Mouse (Mus musculus) R1 (cell line): Measurements from ENCODE around the gene Cntrl.

Experiments
- DNase-seq: peaks from one replicate; pipeline ENCODE4 v3.0.0-alpha.2; 2018; ENCODE audit warnings: low read depth, low spot score

Gene Cntrl

DNA sequence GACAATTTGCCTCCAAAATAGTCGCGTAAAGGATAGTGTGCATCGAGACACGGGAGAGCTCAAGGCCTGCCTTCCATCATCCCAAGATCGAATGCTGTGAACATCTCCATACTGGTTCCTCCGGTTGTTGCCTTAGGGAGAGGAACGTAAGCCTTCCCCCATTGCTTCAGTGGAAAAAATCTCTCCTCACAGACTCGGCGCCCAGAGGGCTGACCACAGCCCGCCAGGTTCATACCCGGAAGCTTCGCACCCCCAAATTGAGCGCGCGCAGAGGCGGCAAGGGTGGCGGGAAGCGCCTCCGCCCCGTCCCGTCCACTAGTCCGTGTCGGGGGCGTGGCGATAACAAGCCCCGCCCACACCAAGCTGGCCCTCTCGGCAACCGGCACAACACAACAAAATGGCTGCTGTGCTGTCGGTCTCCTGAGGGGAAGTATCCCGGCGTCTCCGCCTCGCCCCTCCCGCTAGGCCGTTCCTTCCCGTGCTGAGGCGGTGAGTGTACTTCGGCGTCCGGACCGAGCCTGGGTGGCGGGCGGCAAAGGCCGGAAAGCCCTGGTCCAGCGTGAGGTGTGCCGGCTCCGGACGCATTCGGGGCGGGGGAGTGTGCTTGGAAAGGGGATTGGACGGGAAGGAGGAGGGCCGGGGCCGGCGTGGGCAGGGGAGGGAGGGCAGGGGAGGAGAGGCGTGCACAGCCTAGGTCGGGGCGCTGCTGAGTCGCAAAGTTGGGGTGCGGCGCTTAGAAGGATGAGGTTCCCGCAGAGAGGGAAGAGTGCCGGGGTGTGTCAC lies at the start of gene Cntrl:
Gene Cntrl, plus strand, starts transcription at position 352 of the 783 bp plus-strand sequence.
- DNase-seq, result peak; percentile 89

GRCm38 (mm10) chr2:35060256-35060655 lies 49.0 kb upstream of the Cntrl start:
- DNase-seq, result no peak

GRCm38 (mm10) chr2:35060897-35061296 lies 48.4 kb upstream of the Cntrl start:
- no peak for DNase-seq

DNA sequence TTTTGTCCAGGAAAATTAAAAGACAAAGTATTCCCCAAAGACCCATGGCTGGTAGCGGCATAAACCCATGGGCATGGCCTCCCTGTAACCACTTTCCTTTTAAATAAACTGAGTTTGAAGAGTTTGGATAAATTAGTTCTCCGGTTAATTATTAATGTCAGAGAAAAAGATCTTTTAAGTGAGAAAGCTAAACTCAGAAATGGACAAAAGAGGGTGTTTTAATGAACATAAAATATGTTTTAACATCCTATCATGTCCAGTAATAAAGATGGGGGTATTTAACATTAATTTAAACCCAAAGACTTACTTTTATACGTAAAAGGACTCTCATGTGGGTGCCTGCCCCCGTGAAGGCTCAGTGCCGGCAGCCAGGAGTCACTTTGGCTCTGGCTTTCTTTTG lies 48.0 kb upstream of the Cntrl start, which contains the start of gene Hc:
Gene Hc, minus strand, starts transcription at position 101 of the 400 bp plus-strand sequence.
- DNase-seq, result no peak

- no peak for DNase-seq
Measured at GRCm38 (mm10) chr2:35063333-35064030, 45.8 kb upstream of the Cntrl start.

DNA sequence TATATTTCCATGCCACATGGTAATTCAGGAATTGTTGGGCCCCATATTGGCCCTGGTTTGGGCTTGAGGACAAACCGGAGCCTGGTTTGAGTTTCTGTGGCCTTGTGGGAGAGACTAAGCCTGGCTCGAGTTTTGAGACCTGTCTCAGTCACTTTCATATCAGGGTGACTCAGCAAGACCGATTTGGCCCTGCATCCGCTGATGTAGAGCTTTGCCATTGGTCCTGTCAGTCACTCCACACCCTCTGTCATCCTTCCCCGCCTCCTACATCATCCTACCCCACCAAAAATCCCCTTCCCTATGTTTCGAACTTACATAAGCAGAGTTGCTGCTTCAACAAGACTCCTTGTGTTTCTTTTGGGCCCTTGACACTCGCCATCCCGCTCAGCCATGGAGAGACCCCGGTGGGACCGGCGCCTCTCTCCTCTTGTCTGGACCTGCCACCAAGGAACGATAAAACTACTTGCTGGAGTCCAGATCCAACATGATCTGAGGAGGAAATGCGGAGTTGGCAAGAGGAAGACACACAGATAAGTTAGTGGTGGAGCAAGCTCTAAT lies 42.7 kb upstream of the Cntrl start:
- DNase-seq, result peak; percentile 86

DNA sequence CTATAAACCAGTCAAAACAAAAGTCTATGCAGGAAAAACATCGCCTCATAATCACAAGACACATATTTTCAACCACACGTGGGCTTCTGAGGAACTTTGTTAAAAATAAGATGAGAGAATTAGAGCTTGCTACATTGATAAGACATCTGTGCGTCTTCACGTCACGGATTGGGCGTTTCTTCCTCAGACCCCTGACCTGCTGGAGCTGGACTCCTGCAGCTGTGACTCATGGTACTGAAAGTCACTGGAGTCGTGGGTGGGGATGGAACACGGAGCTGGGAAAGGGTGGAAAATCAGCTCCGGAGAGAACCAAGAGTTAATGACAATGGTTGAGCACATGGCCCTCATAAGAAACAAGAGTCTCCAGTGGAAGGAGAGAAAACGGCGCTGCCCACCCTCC lies 42.2 kb upstream of the Cntrl start:
- DNase-seq, result peak; percentile 54

DNA sequence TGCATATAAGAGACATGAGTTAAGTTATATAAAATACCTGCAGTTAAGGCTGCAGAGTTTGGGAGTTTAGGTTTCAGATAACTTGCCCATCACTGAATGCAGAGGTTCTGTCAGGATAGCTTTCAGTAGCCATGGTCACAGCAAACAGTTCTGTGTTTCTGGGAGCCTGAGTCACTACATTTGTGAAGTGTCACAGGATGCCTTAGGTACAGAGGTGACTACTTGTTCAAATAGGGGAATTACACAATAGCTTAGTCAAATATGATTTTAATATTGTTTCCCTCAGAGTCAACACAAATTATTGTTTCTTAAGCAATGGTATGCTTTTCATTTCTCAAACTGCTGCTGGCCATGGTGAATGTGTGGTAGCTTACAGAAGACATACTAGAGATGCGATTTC lies 40.2 kb upstream of the Cntrl start:
- no peak for DNase-seq

- DNase-seq, result no peak
Measured at GRCm38 (mm10) chr2:35070275-35070674, 39.0 kb upstream of the Cntrl start.

DNA sequence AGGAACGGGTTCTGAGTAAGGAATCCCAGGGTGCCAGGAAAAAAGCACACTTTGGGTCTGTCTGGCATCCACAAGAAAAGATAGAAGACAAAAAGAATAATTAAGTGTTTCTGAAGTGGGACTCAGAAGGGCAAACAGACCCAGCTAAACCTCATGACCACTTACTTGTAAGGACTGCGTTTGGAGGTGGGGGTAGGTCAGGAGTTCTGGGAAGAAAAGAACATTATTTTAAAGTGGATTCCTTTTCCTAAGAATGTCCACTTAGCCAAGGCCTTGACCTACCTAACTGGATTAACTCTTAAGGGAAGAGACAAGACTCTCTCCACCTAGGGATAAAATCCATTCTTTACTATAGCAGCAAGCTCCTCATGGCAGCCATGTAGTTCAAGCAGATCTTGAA lies 36.7 kb upstream of the Cntrl start:
- DNase-seq, result no peak

DNA sequence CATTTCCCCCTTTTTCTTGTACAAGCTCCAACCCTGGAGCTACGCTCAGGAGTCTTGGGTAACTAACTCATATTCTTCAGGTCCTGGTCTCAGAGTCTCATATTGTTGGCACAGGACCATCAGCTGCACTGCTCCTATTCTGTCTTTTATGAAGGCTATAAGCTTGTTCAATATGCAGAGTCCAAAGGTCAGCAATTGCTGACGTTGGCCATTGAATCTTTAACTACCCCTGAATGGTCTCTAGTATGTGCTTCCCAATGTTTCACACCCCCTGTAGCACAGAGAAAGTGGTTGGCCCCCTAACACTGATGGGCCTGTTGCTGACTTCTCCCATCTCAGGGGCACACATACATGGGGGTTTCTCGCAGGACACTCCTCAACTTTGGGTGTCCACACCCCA lies 35.0 kb upstream of the Cntrl start:
- no peak for DNase-seq

DNA sequence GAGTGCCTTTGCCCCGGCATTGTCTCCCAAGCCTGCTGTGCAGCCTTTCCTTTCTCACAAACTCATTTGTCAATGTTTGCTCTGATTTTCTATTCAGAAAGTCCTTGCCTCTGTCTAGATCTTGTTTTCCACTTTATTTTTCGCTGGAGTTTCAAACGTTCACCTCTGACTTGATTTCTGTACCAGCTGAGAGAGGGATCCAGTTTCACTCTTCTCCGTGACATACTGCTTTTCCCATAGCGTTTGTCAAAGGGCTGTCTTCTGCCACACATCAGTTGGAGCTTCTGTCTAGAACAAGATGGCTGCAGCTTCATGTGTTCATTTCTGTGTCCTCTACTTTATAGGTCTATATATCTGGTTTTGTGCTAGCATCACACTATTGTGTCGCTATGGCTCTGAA lies 30.1 kb upstream of the Cntrl start:
- no peak for DNase-seq

- no peak for DNase-seq
Measured at GRCm38 (mm10) chr2:35087418-35087817, 21.9 kb upstream of the Cntrl start.

- no peak for DNase-seq
Measured at GRCm38 (mm10) chr2:35100529-35100928, 8.8 kb upstream of the Cntrl start.

- DNase-seq, result no peak
Measured at GRCm38 (mm10) chr2:35101443-35101842, 7.8 kb upstream of the Cntrl start, which contains the start of gene AI182371. Gene AI182371 (minus strand): TSS chr2:35101543.

- DNase-seq, result no peak
Measured at GRCm38 (mm10) chr2:35102777-35103176, 6.5 kb upstream of the Cntrl start.

DNA sequence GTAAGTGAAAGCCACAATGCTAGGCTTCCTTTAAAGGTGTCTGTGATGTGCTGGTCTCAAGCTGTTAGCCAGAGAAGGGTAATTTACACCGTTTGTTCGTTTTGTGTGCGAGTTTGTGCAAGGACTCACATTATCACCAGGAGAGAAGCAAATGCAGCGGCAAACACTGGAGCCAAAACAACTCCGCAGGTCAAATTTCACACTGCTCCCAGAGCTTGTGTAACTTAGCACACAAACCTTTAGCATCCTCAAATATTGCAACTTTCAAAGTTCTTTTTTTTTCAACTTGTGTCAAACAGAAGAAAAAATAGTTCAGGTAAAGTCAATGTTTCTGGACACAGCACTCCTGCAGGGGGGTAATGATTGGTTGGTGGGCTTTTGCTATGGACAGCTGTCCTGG lies 5.7 kb upstream of the Cntrl start:
- DNase-seq, result no peak

DNA sequence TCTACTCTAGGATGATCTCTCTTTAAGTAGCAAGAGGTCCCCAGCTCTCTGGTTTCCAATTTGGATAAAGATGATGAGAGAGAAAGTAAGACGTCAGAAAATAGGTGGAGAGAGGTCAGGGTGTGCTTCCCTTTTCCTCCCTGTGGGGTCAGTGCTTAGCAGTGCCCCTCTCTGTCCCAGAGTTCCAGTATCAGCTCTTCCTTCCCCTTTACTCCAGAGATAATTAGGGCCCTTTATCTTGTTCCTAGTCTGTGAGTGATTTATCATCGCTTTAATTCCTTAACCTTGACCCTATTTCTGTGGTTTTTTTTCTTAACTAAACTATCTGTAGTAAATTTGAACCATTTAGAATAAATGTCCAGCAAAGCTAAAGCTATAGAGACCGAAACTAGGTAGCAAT lies 4.4 kb upstream of the Cntrl start:
- no peak for DNase-seq

DNA sequence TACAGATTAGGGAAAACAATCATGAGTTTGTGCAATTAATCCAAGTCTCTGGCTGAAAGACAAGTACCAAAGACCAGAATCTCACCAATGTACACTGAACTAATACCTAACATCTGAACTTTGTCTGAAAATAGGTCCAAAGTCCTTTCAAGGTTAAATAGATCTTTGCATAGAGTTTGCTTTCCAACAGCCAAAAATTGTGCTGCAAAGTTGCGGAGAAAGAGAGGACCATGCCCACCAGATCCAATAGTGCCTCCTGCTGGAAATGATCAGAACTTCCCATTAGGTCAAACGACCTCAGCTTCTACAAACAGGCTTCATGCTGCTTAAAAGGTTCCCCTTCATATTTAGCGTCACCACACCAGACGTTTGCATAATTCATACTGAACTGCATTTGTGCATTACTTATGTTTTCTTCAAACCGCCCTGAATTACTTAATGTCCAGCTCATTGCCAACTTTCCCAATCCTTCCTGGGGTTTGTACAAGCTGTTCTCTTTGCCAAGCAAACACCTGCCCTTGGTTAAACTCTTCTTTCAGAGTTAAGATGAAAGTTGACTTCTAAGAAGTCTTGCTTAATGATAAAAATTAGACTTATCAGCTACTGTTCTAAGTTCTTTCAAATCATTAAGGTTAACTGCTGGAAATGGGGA lies 1.2 kb upstream of the Cntrl start:
- peak; percentile 76 for DNase-seq

DNA sequence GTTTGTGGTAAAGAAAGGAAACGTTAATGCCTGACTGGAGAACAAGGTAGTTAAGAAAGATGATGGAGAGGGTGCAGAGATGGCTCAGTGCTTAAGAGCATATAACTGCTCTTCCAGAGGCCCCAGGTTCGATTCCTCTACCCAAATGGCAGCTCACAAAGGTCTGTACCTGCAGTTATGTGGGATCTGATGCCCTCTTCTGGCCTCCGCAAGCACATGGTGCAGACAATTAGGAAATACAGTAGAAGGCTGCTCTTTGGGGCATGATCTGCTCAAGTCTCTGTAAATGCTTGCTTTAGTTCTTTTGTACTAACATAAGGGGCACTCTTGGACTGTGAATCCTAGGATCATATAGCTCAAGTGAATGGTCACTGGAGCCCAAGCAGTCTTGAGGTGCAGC lies 580 bp upstream of the Cntrl start:
- peak; percentile 69 for DNase-seq

DNA sequence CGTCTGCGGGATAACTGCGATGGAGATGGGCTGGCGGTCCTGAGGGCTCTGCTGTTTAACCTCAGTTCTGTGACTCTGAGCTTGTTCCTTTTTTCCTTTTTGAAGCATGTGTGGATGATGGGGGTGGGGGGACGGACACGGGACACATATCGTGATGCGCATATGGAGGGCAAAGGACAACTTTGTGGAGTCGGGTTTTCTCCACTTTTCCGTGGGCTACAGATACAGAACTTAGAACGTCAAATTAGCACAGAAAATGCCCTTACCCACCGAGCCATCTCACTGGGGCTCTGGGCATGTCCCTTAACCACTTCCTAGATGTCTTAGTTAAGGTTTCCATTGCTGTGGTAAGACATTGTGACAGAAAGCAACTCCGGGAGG lies 622 bp downstream of the Cntrl start:
- no peak for DNase-seq

DNA sequence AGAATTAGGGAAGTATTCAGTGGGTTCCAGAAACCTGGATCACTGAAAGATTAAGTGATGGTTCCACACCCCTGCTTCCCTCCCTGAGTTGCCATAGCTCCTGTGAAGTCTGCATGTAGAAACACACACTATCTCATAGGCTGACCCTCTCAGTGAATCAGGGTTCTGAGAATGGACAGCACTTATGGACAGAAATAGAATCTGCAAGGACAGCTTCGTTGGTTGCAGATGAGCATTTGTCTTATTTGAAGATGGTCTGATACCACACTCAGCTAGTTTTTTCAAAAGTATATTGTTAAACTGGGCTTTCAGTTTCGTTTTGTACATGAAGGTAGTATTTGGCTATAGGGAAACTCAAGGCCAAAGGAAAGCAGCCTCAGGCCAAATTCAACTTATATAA lies 1.2 kb downstream of the Cntrl start:
- no peak for DNase-seq
